Mouse (Mus musculus) megakaryocyte, embryonic 14.5 days (primary cell): Measurements from ENCODE around the gene Gm42878.

Experiments used
- FLI1 ChIP-seq: IDR thresholded peaks from 2 replicates; pipeline ENCODE4 v1.6.1; 2012; ENCODE audit warnings: low read length, inconsistent platforms, mixed read lengths
- GATA1 ChIP-seq: IDR thresholded peaks from 3 replicates; pipeline ENCODE4 v1.6.1; 2012; ENCODE audit warnings: mixed read lengths, low read length, inconsistent platforms, borderline replicate concordance

- TF ChIP-seq GATA1 (no peak), FLI1 (no peak)
Observed at GRCm38 (mm10) chr5:121566035-121566681, 20.9 kb upstream of the Gm42878 start.
